In the genomic region with DNA sequence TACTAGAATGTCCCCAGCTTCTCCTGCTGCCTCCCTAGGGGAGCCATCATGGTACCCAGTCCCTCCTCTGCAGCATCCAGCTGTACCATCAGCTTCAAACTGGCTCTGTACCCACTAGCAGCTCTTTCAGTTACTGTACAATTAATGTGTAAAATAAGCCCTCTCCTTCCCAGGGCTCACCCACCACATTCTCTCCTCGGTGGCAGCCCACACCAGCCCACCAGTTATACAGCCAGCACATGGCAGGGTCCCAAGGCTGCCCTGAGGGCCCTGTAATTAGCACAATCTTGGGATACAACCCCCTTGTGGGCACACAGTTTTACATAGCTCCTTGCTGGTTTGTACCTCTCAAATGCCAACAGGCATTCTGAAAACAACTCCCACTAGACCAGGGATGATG, we compare ENCODE assay signal across 21 mouse cellular contexts. TPM values are rescaled to one million over a fixed set of nuclear protein-coding genes. Genes with fewer than 3 reads are reported as not detected.
DNase-seq lines count a peak whose midpoint lies in the region; ATAC-seq and TF ChIP-seq lines count a peak whose summit lies in the region.
"Had no signal": no experiment of that assay in that cellular context is flagged by ENCODE, and none has a peak within 500 bp of the region (broad histone marks: within the 10 kb centered on the region; RNA-seq: fewer than 3 reads in every experiment).

No protein-coding gene starts in this region.

- TF ChIP-seq CTCF in forebrain, postnatal 0 days (IDR thresholded peaks at IDR 0.05; ENCODE audit: low read depth) = no peak
- TF ChIP-seq CTCF in spleen, adult 2 months (IDR thresholded peaks at IDR 0.05; ENCODE audit: extremely low read depth, insufficient read depth, insufficient read length, insufficient replicate concordance) = no peak
- no peak for TF ChIP-seq CTCF in thymus, adult 2 months (IDR thresholded peaks at IDR 0.05; ENCODE audit: borderline replicate concordance, control insufficient read depth, extremely low read depth, insufficient read depth, low read length, poor library complexity)

- H3K9ac ChIP-seq in forebrain, postnatal 0 days = no peak overlapping the region
- no peak overlapping the region for H3K9ac ChIP-seq in forebrain, embryonic 13.5 days
- no peak overlapping the region for H3K9ac ChIP-seq in embryonic facial prominence, embryonic 13.5 days
- H3K9ac ChIP-seq: embryonic facial prominence, embryonic 12.5 days; heart, embryonic 12.5 days; hindbrain, embryonic 15.5 days had no signal

- H3K36me3 ChIP-seq in forebrain, postnatal 0 days (ENCODE audit: insufficient read depth) = no peaks in the 10 kb centered on the region
- peaks cover 25% of the 10 kb centered on the region for H3K36me3 ChIP-seq in forebrain, embryonic 13.5 days (ENCODE audit: poor library complexity, severe bottlenecking)
- peaks cover 49% of the 10 kb centered on the region for H3K36me3 ChIP-seq in spleen, adult 2 months (ENCODE audit: control insufficient read depth, insufficient read depth, low read length)
- peaks cover 34% of the 10 kb centered on the region for H3K36me3 ChIP-seq in embryonic facial prominence, embryonic 13.5 days
- H3K36me3 ChIP-seq in thymus, adult 2 months (ENCODE audit: control insufficient read depth, insufficient read depth, low read length) = no peaks in the 10 kb centered on the region; the same call in 1 of the 2 replicates
- H3K36me3 ChIP-seq: hindbrain, embryonic 15.5 days had no signal

- H3K4me1 ChIP-seq in forebrain, postnatal 0 days (ENCODE audit: insufficient read depth) = peaks cover 17% of the 10 kb centered on the region
- H3K4me1 ChIP-seq in forebrain, embryonic 13.5 days = peaks cover 27% of the 10 kb centered on the region
- peaks cover 11% of the 10 kb centered on the region; the same call in 1 of the 2 replicates for H3K4me1 ChIP-seq in spleen, adult 2 months (ENCODE audit: control insufficient read depth, insufficient read depth, insufficient read length)
- H3K4me1 ChIP-seq in embryonic facial prominence, embryonic 13.5 days = peaks cover 29% of the 10 kb centered on the region
- H3K4me1 ChIP-seq in thymus, adult 2 months (replicated peaks; ENCODE audit: control insufficient read depth, insufficient read depth, low read length) = peaks cover 26% of the 10 kb centered on the region
- H3K4me1 ChIP-seq: heart, embryonic 12.5 days had no signal

- no peaks in the 10 kb centered on the region for H3K9me3 ChIP-seq in forebrain, postnatal 0 days (ENCODE audit: low read length)
- no peaks in the 10 kb centered on the region for H3K9me3 ChIP-seq in forebrain, embryonic 13.5 days (replicated peaks)
- H3K9me3 ChIP-seq in embryonic facial prominence, embryonic 13.5 days = no peaks in the 10 kb centered on the region
- H3K9me3 ChIP-seq: embryonic facial prominence, embryonic 12.5 days; heart, embryonic 12.5 days; hindbrain, embryonic 10.5 days; hindbrain, embryonic 15.5 days had no signal

- no peak overlapping the region for H3K4me3 ChIP-seq in forebrain, postnatal 0 days (ENCODE audit: low read depth, low read length)
- H3K4me3 ChIP-seq in forebrain, embryonic 13.5 days = no peak overlapping the region
- H3K4me3 ChIP-seq in spleen, adult 2 months (ENCODE audit: extremely low read depth, insufficient read depth, insufficient read length) = no peak overlapping the region
- no peak overlapping the region for H3K4me3 ChIP-seq in embryonic facial prominence, embryonic 13.5 days
- no peak overlapping the region for H3K4me3 ChIP-seq in thymus, adult 2 months (ENCODE audit: control insufficient read depth, insufficient read depth, low read length)
- H3K4me3 ChIP-seq: embryonic facial prominence, embryonic 12.5 days; erythroblast, embryonic 14.5 days; gastrocnemius, adult 2 months; heart, embryonic 12.5 days; hindbrain, embryonic 10.5 days; hindbrain, embryonic 15.5 days had no signal

- H3K27me3 ChIP-seq in forebrain, postnatal 0 days (ENCODE audit: insufficient read depth, low read length) = no peaks in the 10 kb centered on the region
- H3K27me3 ChIP-seq in forebrain, embryonic 13.5 days = no peaks in the 10 kb centered on the region
- H3K27me3 ChIP-seq in spleen, adult 2 months (ENCODE audit: control insufficient read depth, insufficient read depth, low read length) = no peaks in the 10 kb centered on the region
- no peaks in the 10 kb centered on the region for H3K27me3 ChIP-seq in embryonic facial prominence, embryonic 13.5 days
- no peaks in the 10 kb centered on the region for H3K27me3 ChIP-seq in thymus, adult 2 months (ENCODE audit: control insufficient read depth, insufficient read depth, low read length)
- H3K27me3 ChIP-seq: CH12.LX; embryonic facial prominence, embryonic 12.5 days; heart, embryonic 12.5 days; hindbrain, embryonic 15.5 days; Patski had no signal

- TF ChIP-seq POLR2A in spleen, adult 2 months (IDR thresholded peaks at IDR 0.05; ENCODE audit: low read depth, low read length) = no peak
- no peak for TF ChIP-seq POLR2A in thymus, adult 2 months (IDR thresholded peaks at IDR 0.05; ENCODE audit: control insufficient read depth, extremely low read depth, insufficient read depth, low read length, poor library complexity)

- 19% methylated on average over 1 of the region's 1 CpGs for WGBS in forebrain, postnatal 0 days
- WGBS in forebrain, embryonic 13.5 days = 67% methylated on average over 1 of the region's 1 CpGs
- 78% methylated on average over 1 of the region's 1 CpGs for WGBS in spleen, adult 2 months
- 41% methylated on average over 1 of the region's 1 CpGs for WGBS in embryonic facial prominence, embryonic 13.5 days
- WGBS in thymus, adult 2 months = 91% methylated on average over 1 of the region's 1 CpGs

- no peak for ATAC-seq in forebrain, postnatal 0 days
- no peak for ATAC-seq in forebrain, embryonic 13.5 days
- no peak for ATAC-seq in embryonic facial prominence, embryonic 13.5 days (ENCODE audit: insufficient number of reproducible peaks, insufficient read depth, low FRiP score, low TSS enrichment, low read depth)
- ATAC-seq: activated CD4-positive, CD25-positive, alpha-beta regulatory T cell, adult 4 months; intestine, embryonic 16.5 days; Patski had no signal

- H3K4me2 ChIP-seq in forebrain, postnatal 0 days (ENCODE audit: low read depth) = no peak overlapping the region
- H3K4me2 ChIP-seq in forebrain, embryonic 13.5 days = no peak overlapping the region
- no peak overlapping the region for H3K4me2 ChIP-seq in embryonic facial prominence, embryonic 13.5 days
- H3K4me2 ChIP-seq: embryonic facial prominence, embryonic 12.5 days; heart, embryonic 12.5 days; hindbrain, embryonic 15.5 days had no signal

- peak overlapping the region; percentile 29; the same call in 1 of the 2 replicates for H3K27ac ChIP-seq in forebrain, postnatal 0 days (ENCODE audit: low read depth, low read length)
- H3K27ac ChIP-seq in forebrain, embryonic 13.5 days = no peak overlapping the region
- peak overlapping the region; percentile 51 for H3K27ac ChIP-seq in spleen, adult 2 months (ENCODE audit: insufficient read depth, low read length)
- H3K27ac ChIP-seq in embryonic facial prominence, embryonic 13.5 days = peak overlapping the region; percentile 11; the same call in 1 of the 2 replicates
- H3K27ac ChIP-seq in thymus, adult 2 months (ENCODE audit: control insufficient read depth, insufficient read depth, low read length) = no peak overlapping the region
- H3K27ac ChIP-seq: embryonic facial prominence, embryonic 12.5 days; gastrocnemius, adult 2 months; hindbrain, embryonic 10.5 days; hindbrain, embryonic 15.5 days had no signal

- no peak for DNase-seq in forebrain, postnatal 0 days
- DNase-seq in spleen, adult 2 months (ENCODE audit: low read depth in 1 of 2, low spot score in 2 of 2) = no peak
- DNase-seq in spleen, adult 12 weeks (ENCODE audit: low spot score) = no peak
- peak; percentile 28 for DNase-seq in telencephalon, adult 2 months (ENCODE audit: low read depth, low spot score)
- no peak for DNase-seq in cerebellum, adult 18-20 months
- no peak for DNase-seq in thymus, adult 2 months
- DNase-seq: adrenal gland, postnatal 25 days; embryo, embryonic 11 days; gastrocnemius, adult 2 months; gastrocnemius, postnatal 25 days had no signal

RNA-seq across cellular contexts. Expression of gene Tctn1, which starts 23.3 kb away (rescaled TPM):
- total RNA-seq in forebrain, postnatal 0 days (2014; rRNA removed) = 20.3 and 31.2 TPM in 2 replicates
- polyA plus RNA-seq in forebrain, postnatal 0 days (2015; fragmentation: Nextera tagmentation; extraction: Ambion mirVana) = 2.9 and 4.3 TPM in 2 replicates
- 4.8 and 4.9 TPM in 2 replicates for polyA plus RNA-seq in forebrain, embryonic 13.5 days (2015; fragmentation: Nextera tagmentation; extraction: Ambion mirVana)
- polyA plus RNA-seq in spleen, adult 2 months (2012; rRNA removed) = 22.1 and 25.3 TPM in 2 replicates
- 5.0 and 8.0 TPM in 2 replicates for polyA plus RNA-seq in embryonic facial prominence, embryonic 13.5 days (2015; fragmentation: Nextera tagmentation; extraction: Ambion mirVana)
- 41.4 and 45.0 TPM in 2 replicates for polyA plus RNA-seq in thymus, adult 2 months (2012; rRNA removed)

RNA-seq across cellular contexts. Expression of gene Hvcn1, which starts 34.4 kb away (rescaled TPM):
- 1.7 and 3.0 TPM in 2 replicates for total RNA-seq in forebrain, postnatal 0 days (2014; rRNA removed)
- polyA plus RNA-seq in forebrain, postnatal 0 days (2015; fragmentation: Nextera tagmentation; extraction: Ambion mirVana) = 1.2 and 1.6 TPM in 2 replicates
- polyA plus RNA-seq in forebrain, embryonic 13.5 days (2015; fragmentation: Nextera tagmentation; extraction: Ambion mirVana) = 2.9 and 3.0 TPM in 2 replicates
- 174 and 200 TPM in 2 replicates for polyA plus RNA-seq in spleen, adult 2 months (2012; rRNA removed)
- 8.6 and 10.0 TPM in 2 replicates for polyA plus RNA-seq in embryonic facial prominence, embryonic 13.5 days (2015; fragmentation: Nextera tagmentation; extraction: Ambion mirVana)
- 43.9 and 49.9 TPM in 2 replicates for polyA plus RNA-seq in thymus, adult 2 months (2012; rRNA removed)

RNA-seq across cellular contexts. Expression of gene Pptc7, which starts 43.2 kb away (rescaled TPM):
- 14.8 and 18.3 TPM in 2 replicates for total RNA-seq in forebrain, postnatal 0 days (2014; rRNA removed)
- 4.2 and 6.7 TPM in 2 replicates for polyA plus RNA-seq in forebrain, postnatal 0 days (2015; fragmentation: Nextera tagmentation; extraction: Ambion mirVana)
- polyA plus RNA-seq in forebrain, embryonic 13.5 days (2015; fragmentation: Nextera tagmentation; extraction: Ambion mirVana) = 7.5 and 7.7 TPM in 2 replicates
- 18.8 and 24.5 TPM in 2 replicates for polyA plus RNA-seq in spleen, adult 2 months (2012; rRNA removed)
- 9.2 TPM in 2 replicates for polyA plus RNA-seq in embryonic facial prominence, embryonic 13.5 days (2015; fragmentation: Nextera tagmentation; extraction: Ambion mirVana)
- polyA plus RNA-seq in thymus, adult 2 months (2012; rRNA removed) = 72.4 and 78.8 TPM in 2 replicates

Comparison
In these comparisons a context has a peak if more than half of its experiments do, and no peak if none do; other contexts are left out.
1. H3K27ac ChIP-seq: peak in forebrain, postnatal 0 days (single experiment), spleen, adult 2 months (single experiment) and embryonic facial prominence, embryonic 13.5 days (single experiment); none in forebrain, embryonic 13.5 days (single experiment) and thymus, adult 2 months (single experiment).